Mouse (Mus musculus): ENCODE results near the gene Fryl.

DNA sequence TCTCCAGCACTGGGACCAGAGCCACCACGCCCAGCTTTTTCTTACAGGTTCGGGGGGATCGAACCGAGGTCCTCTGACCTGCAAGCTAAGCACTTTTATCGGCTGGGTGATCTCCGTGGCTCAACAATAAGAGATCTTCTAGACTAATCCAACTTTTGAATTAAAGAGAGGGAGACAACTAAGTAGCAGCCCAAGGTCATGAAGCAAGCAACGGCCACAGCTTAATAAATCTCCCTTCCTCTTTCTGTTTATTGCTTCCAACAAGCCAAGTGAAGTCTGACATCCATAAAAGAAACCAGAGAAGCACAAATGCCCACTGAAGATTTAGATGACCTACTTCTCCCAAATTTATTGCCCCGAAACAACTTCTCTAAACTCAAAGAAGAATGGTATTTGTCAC is 54.3 kb downstream of the Fryl start:
- no peak for TF ChIP-seq CTCF (IDR thresholded peaks at IDR 0.05; ENCODE audit: low read depth, low read length)
- no peak for TF ChIP-seq GATA1 (IDR thresholded peaks at IDR 0.05; ENCODE audit: borderline replicate concordance, low read length)

Data from G1E (cell line).